Mouse (Mus musculus) hematopoietic stem cell, adult 5-6 weeks (primary cell): ENCODE measurements at regions not wholly inside any gene's neighbourhood (a gene's known extent, or its start where the extent isn't known, plus 50 kb on each side); places are given as distances from the start of the nearest gene placed in this dataset.
"Not testable (repeated sequence)": the region's sequence is repeated elsewhere in the genome, so short reads cannot be mapped to it uniquely, and the experiment has no call there.

Experiments
- ATAC-seq, 2 experiments: fragments of 125-278 bp in 1 of 2; replicated peaks in 1 of 2; 2 replicates each; pipeline ENCODE4 v1.8.0; 2016 to 2017; ENCODE audit warnings: inconsistent platforms in 2 of 2, mild to moderate bottlenecking in 2 of 2, moderate number of reproducible peaks in 2 of 2, low read depth in 1 of 2, moderate TSS enrichment in 1 of 2; ENCODE audit not compliant: low FRiP score in 2 of 2, poor library complexity in 2 of 2, severe bottlenecking in 2 of 2, insufficient read depth in 1 of 2, low TSS enrichment in 1 of 2

GRCm38 (mm10) chr13:5313297-5313696 is 548.0 kb upstream of the Klf6 start:
- ATAC-seq, result no peak

DNA sequence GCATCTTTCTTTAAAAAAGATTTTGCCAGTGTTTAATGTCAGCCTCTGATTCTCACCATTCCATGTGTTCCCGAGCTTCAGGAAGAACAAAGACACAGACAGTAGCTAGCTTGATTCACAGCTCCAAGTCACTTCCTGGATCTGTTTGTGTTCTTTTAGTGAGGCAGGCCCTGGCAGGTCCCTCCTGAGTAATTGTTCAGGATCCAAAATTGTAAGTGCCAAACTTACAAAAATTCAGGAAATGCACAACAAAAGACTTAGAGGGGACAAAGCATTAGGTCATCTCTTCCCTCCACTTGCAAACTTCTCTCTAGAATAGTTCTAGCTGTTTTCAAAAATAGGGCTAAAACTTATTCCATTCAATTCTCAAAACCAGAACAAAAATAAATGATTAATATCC is 546.3 kb upstream of the Klf6 start:
- no peak for ATAC-seq

DNA sequence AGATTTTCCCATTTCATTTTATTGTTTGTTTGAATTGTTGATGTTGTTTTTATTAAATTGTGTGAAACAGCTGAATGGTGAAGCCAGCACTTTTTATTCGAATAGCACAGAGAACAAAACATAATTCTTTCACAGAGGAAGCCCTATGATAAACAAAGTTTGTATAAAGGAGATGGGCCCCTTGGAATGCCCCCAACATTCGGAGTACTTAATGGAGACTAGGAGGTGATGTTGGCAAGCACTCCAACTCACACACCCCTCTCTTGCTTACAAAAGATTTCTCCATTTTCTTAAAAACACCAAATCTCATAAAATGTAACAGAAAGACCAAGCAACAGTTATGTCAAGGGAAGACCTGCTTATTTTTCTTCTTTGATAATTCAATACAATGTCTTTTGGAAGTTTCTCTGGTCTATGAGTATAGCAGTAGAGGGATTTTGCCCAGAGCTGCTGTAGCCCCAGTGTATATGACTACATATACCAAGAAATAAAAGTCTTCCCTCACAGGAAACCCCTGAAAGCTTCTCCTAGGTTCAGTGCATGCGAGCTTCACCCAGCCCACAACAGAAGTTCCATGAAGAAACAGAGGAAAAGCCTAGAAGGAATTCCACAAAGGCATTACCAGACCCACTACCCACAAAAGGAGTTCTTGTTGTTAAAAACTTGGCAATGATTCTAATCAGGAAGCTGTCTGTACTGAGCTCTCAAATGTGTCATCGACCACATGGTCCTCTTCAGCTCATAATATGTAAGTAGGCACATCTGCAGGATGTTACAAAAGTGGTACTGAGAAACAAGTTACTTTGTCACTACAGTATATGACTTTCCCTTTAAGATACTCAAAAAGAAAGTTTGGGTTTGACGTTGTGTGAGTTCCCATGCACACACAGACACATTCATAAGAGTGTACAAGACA is 543.1 kb upstream of the Klf6 start:
- no peak for ATAC-seq

DNA sequence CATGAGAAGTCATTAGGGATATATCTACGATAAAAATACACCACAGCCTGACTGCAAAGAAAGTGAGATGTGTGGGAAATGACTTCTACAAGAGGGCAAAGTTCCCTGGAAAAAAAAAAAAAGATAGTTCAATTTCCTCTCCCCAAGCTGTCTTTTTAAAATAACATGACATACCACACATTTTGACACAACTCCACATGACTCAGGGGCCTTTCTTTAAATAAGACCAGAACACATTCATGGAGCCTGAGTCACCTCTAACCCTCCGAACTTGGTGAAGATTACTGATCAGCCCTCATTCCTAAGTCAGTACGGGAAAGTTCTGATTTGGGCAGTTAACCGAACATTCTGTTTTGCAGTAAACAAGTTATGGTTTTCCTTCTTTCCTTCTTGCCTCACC is 515.6 kb upstream of the Klf6 start:
- no peak for ATAC-seq

- no peak for ATAC-seq
Observed at GRCm38 (mm10) chr13:5347503-5348469, 513.5 kb upstream of the Klf6 start.

GRCm38 (mm10) chr13:5367058-5367797 is 494.1 kb upstream of the Klf6 start:
- ATAC-seq, result no peak

GRCm38 (mm10) chr13:5370007-5370406 is 491.3 kb upstream of the Klf6 start:
- ATAC-seq, result no peak

GRCm38 (mm10) chr13:5373191-5373590 is 488.1 kb upstream of the Klf6 start:
- no peak for ATAC-seq

DNA sequence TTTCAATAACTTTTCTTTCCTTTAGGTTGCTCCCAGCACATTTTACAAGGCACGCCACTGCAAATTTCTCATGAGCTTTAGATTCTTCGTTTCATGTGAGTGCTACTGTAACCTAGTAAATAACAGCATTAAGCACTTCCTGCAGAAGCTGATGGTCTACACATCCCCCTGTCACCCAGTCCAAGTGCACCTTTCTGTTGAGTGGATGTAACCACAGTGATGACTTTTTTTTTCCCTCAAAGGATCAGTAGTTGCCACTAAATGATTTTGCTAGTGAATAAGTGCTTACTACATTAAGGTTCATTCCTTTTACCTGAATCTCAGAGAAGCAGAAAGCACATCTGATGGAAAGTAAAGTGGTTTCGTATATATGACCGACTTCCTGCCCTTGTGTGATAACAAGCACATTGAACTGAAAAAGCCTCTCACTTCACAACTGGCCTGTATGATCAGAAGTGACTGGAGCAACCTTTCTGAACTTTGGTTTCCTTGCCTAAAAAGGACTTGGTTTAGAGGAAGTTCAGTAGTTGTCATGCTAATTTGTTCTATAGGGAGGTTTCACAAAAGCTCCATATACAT is 453.0 kb upstream of the Klf6 start:
- ATAC-seq, result no peak

DNA sequence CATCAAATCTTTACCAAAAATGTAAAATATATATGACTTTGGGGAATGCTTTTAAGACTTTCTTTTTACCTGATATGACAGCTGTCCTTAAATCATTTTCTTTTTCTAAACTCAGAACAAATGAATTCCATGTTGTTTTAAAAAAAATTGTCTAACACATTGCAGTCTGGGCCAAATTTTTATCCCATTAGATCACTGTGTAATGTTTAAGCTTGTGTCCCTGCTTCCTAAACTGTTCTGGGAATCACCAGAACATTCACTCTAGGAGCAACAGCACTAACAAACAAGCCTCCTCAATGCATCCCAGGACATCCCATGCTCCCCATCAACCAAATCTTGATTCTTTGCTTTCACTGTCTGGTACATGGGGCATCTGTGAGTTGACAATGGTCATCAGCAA is 449.2 kb upstream of the Klf6 start:
- no peak for ATAC-seq

DNA sequence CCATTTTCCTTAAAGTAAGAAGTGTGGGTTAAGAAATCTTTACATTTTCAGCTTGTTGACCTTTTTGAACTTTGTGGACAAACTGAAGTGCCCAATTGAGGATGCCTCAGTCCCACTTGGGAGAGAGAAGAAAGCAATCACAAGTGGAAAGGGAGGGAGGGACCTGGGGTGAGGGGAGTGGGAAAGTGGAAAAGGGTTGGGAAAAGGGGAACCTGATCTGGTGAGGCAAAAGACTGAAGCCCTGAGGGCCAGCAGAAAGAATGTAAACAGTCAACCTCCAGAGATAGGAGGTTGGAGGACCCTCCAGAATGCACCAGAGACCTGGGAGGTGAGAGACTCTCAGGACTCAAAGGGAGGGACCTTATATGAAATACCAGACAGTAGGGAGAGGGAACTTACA is 448.3 kb upstream of the Klf6 start:
- not testable (repeated sequence) for ATAC-seq

- ATAC-seq, result no peak
Observed at GRCm38 (mm10) chr13:5424110-5424509, 437.2 kb upstream of the Klf6 start.

DNA sequence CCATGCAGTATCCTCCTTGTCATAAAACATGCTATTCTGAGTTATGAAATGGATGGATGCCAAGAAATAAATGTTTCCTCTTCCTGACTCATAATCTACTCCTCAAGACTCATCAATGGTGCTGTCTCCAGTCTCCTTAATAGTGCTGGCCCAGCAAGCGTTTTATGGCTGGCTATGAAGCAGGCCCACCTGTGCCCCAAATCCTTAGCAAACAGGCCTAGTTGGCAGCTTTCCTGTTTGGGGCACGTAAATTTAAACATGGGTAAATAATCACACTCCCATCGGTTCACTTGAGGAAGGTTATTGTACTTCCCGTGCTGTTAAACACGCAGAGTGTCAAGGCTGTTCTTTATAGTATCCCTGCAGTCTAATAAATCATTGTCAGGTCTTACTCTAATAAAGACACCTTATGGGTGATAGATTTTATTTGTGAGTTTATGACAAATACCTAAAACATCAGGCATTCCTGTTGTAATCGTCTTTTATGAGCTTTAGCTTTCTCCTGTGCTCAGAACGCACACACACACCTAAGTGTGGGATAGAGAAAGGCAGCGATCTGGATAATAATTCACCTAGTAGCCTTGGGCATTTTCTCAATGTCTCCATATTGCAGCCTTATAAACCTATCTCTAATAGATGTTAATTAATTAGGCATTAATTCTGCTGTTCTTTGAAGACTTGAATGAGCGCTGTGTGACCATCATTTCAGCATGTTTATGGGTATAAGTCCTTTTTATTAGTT is 435.6 kb upstream of the Klf6 start:
- no peak for ATAC-seq

GRCm38 (mm10) chr13:5433652-5434051 is 427.6 kb upstream of the Klf6 start:
- ATAC-seq, result no peak

GRCm38 (mm10) chr13:5435131-5435530 is 426.2 kb upstream of the Klf6 start:
- no peak for ATAC-seq

- no peak for ATAC-seq
Observed at GRCm38 (mm10) chr13:5436191-5436590, 425.1 kb upstream of the Klf6 start.

- no peak for ATAC-seq
Observed at GRCm38 (mm10) chr13:5440454-5440853, 420.8 kb upstream of the Klf6 start.
